Mouse (Mus musculus) limb, embryonic 12.5 days (tissue): Measurements from ENCODE around the gene Smtn. TPM values are rescaled to one million over a fixed set of nuclear protein-coding genes. Genes with fewer than 3 reads are reported as not detected.
A peak's percentile ranks its signal among the peaks of the same experiment; 100 is the strongest.

Experiments
- ATAC-seq: fragments of 200-750 bp; cut with Nextera tagmentation; 2 replicates; pipeline ENCODE4 v1.8.0; 2017; ENCODE audit warnings: low read depth, moderate TSS enrichment; ENCODE audit not compliant: insufficient number of reproducible peaks, insufficient read depth, low FRiP score, low TSS enrichment
- H3K27ac ChIP-seq: fragments of 300-500 bp; sonication (generic); 2 replicates; pipeline ENCODE4 v1.5.1; 2016; ENCODE audit warnings: mild to moderate bottlenecking, moderate library complexity
- H3K27me3 ChIP-seq: fragments of 300-500 bp; sonication (generic); 2 replicates; pipeline ENCODE4 v1.6.1; 2016; ENCODE audit warnings: mild to moderate bottlenecking, moderate library complexity
- H3K36me3 ChIP-seq: fragments of 300-500 bp; sonication (generic); 2 replicates; pipeline ENCODE4 v1.6.1; 2016; ENCODE audit warnings: mild to moderate bottlenecking, moderate library complexity
- H3K4me1 ChIP-seq: fragments of 300-500 bp; sonication (generic); replicated peaks from 2 replicates; pipeline ENCODE4 v1.6.1; 2016
- H3K4me2 ChIP-seq: fragments of 300-500 bp; sonication (generic); 2 replicates; pipeline ENCODE4 v1.6.1; 2016; ENCODE audit warnings: mild to moderate bottlenecking, moderate library complexity
- H3K4me3 ChIP-seq: fragments of 300-500 bp; sonication (generic); replicated peaks from 2 replicates; pipeline ENCODE4 v1.5.1; 2016; ENCODE audit warnings: mild to moderate bottlenecking
- H3K9ac ChIP-seq: fragments of 300-500 bp; sonication (generic); replicated peaks from 2 replicates; pipeline ENCODE4 v1.6.1; 2016; ENCODE audit warnings: mild to moderate bottlenecking, moderate library complexity
- H3K9me3 ChIP-seq: fragments of 300-500 bp; sonication (generic); 2 replicates; pipeline ENCODE4 v1.6.1; 2016; ENCODE audit warnings: mild to moderate bottlenecking, moderate library complexity
- WGBS: fragments of 180-500 bp; shearing (Covaris S2); methylation state at CpG from one replicate; pipeline ENCODE4 v1.1.7; 2016; 5-methylcytosine and 5-hydroxymethylcytosine counted together
- polyA plus RNA-seq: library from polyadenylated mRNA; unstranded; fragments of >200 nt; fragmentation: Nextera tagmentation; extraction: Ambion mirVana; gene quantifications from 2 replicates; pipeline ENCODE4 v1.2.1, GENCODE M21; 2016

Gene Smtn
- polyA plus RNA-seq, 1 experiment from 2014 or later, result 46.4 TPM

- H3K9me3 ChIP-seq, result peaks cover 5% of the 10 kb centered on the region; the same call in 1 of the 2 replicates
- peaks cover 13% of the 10 kb centered on the region for H3K4me1 ChIP-seq
- no peak for ATAC-seq
- H3K9ac ChIP-seq, result no peak overlapping the region
- WGBS, result 85% methylated on average over 6 of the region's 6 CpGs
- H3K36me3 ChIP-seq, result no peaks in the 10 kb centered on the region
- no peak overlapping the region for H3K4me2 ChIP-seq
- H3K27ac ChIP-seq, result no peak overlapping the region
- H3K27me3 ChIP-seq, result no peaks in the 10 kb centered on the region
- no peak overlapping the region for H3K4me3 ChIP-seq
Observed at GRCm38 (mm10) chr11:3572181-3572580, 31.8 kb upstream of the Smtn start.

- WGBS, result 76% methylated on average over 8 of the region's 8 CpGs
- ATAC-seq, result no peak
Observed at GRCm38 (mm10) chr11:3570321-3570720, 29.9 kb upstream of the Smtn start.

GRCm38 (mm10) chr11:3567896-3568295 is 27.5 kb upstream of the Smtn start:
- no peaks in the 10 kb centered on the region for H3K36me3 ChIP-seq
- no peaks in the 10 kb centered on the region for H3K27me3 ChIP-seq
- H3K4me2 ChIP-seq, result no peak overlapping the region
- H3K9ac ChIP-seq, result no peak overlapping the region
- H3K4me1 ChIP-seq, result peaks cover 11% of the 10 kb centered on the region
- no peak for ATAC-seq
- peaks cover 5% of the 10 kb centered on the region; the same call in 1 of the 2 replicates for H3K9me3 ChIP-seq
- WGBS, result 87% methylated on average over 1 of the region's 1 CpGs
- no peak overlapping the region for H3K27ac ChIP-seq
- H3K4me3 ChIP-seq, result no peak overlapping the region

More at GRCm38 (mm10) chr11:3570321-3570720, 29.9 kb upstream of the Smtn start:
- Histone ChIP-seq H3K27ac (no peak overlapping the region), H3K4me2 (no peak overlapping the region), H3K9ac (no peak overlapping the region), H3K9me3 (peaks cover 5% of the 10 kb centered on the region; the same call in 1 of the 2 replicates), H3K27me3 (no peaks in the 10 kb centered on the region), H3K36me3 (no peaks in the 10 kb centered on the region), H3K4me3 (no peak overlapping the region), H3K4me1 (peaks cover 13% of the 10 kb centered on the region)

GRCm38 (mm10) chr11:3566018-3566417 is 25.6 kb upstream of the Smtn start:
- Histone ChIP-seq H3K4me2 (no peak overlapping the region), H3K27me3 (no peaks in the 10 kb centered on the region), H3K36me3 (no peaks in the 10 kb centered on the region), H3K27ac (no peak overlapping the region), H3K9ac (no peak overlapping the region), H3K9me3 (no peaks in the 10 kb centered on the region), H3K4me1 (peaks cover 7% of the 10 kb centered on the region; the same call in 1 of the 2 replicates), H3K4me3 (no peak overlapping the region)
- no peak for ATAC-seq
- 94% methylated on average over 4 of the region's 4 CpGs for WGBS

- no peak overlapping the region for H3K4me2 ChIP-seq
- H3K27ac ChIP-seq, result 0 out of 2 replicates have a peak overlapping the region, but pooled peaks have one; percentile 70
- no peak overlapping the region for H3K4me3 ChIP-seq
- H3K36me3 ChIP-seq, result no peaks in the 10 kb centered on the region
- no peaks in the 10 kb centered on the region for H3K9me3 ChIP-seq
- H3K4me1 ChIP-seq, result peaks cover 7% of the 10 kb centered on the region; the same call in 1 of the 2 replicates
- ATAC-seq, result no peak
- H3K27me3 ChIP-seq, result no peaks in the 10 kb centered on the region
- 56% methylated on average over 7 of the region's 7 CpGs for WGBS
- H3K9ac ChIP-seq, result no peak overlapping the region
Observed at GRCm38 (mm10) chr11:3564451-3564850, 24.0 kb upstream of the Smtn start.

- Histone ChIP-seq H3K4me1 (peaks cover 7% of the 10 kb centered on the region; the same call in 1 of the 2 replicates), H3K4me3 (no peak overlapping the region), H3K27ac (0 out of 2 replicates have a peak overlapping the region, but pooled peaks have one; percentile 9), H3K27me3 (no peaks in the 10 kb centered on the region), H3K9me3 (no peaks in the 10 kb centered on the region), H3K4me2 (no peak overlapping the region), H3K36me3 (no peaks in the 10 kb centered on the region), H3K9ac (no peak overlapping the region)
- ATAC-seq, result no peak
- WGBS, result 92% methylated on average over 6 of the region's 6 CpGs
Observed at GRCm38 (mm10) chr11:3563853-3564252, 23.4 kb upstream of the Smtn start.

- H3K27me3 ChIP-seq, result no peaks in the 10 kb centered on the region
- no peak overlapping the region for H3K4me3 ChIP-seq
- H3K4me1 ChIP-seq, result peaks cover 7% of the 10 kb centered on the region; the same call in 1 of the 2 replicates
- 84% methylated on average over 5 of the region's 5 CpGs for WGBS
- H3K36me3 ChIP-seq, result no peaks in the 10 kb centered on the region
- 0 out of 2 replicates have a peak, but pooled peaks cover 6% of the 10 kb centered on the region for H3K9me3 ChIP-seq
- H3K27ac ChIP-seq, result no peak overlapping the region
- no peak overlapping the region for H3K4me2 ChIP-seq
- no peak for ATAC-seq
- H3K9ac ChIP-seq, result no peak overlapping the region
Observed at GRCm38 (mm10) chr11:3560202-3560601, 19.8 kb upstream of the Smtn start.

GRCm38 (mm10) chr11:3557852-3558251 is 17.4 kb upstream of the Smtn start:
- Histone ChIP-seq H3K4me2 (no peak overlapping the region), H3K27ac (no peak overlapping the region), H3K4me3 (no peak overlapping the region), H3K27me3 (no peaks in the 10 kb centered on the region), H3K4me1 (no peaks in the 10 kb centered on the region), H3K36me3 (no peaks in the 10 kb centered on the region), H3K9me3 (0 out of 2 replicates have a peak, but pooled peaks cover 6% of the 10 kb centered on the region), H3K9ac (no peak overlapping the region)
- no peak for ATAC-seq
- WGBS, result 73% methylated on average over 3 of the region's 3 CpGs

- Histone ChIP-seq H3K9ac (no peak overlapping the region), H3K4me2 (no peak overlapping the region), H3K9me3 (0 out of 2 replicates have a peak, but pooled peaks cover 6% of the 10 kb centered on the region), H3K4me1 (no peaks in the 10 kb centered on the region), H3K27me3 (no peaks in the 10 kb centered on the region), H3K4me3 (no peak overlapping the region), H3K36me3 (no peaks in the 10 kb centered on the region), H3K27ac (no peak overlapping the region)
- ATAC-seq, result no peak
- WGBS, result 84% methylated on average over 4 of the region's 4 CpGs
Observed at GRCm38 (mm10) chr11:3554976-3555375, 14.6 kb upstream of the Smtn start.

- H3K27me3 ChIP-seq, result no peaks in the 10 kb centered on the region
- no peak overlapping the region for H3K9ac ChIP-seq
- no peak overlapping the region for H3K27ac ChIP-seq
- H3K4me1 ChIP-seq, result peaks cover 11% of the 10 kb centered on the region; the same call in 1 of the 2 replicates
- no peaks in the 10 kb centered on the region for H3K36me3 ChIP-seq
- no peak overlapping the region for H3K4me2 ChIP-seq
- 90% methylated on average over 5 of the region's 5 CpGs for WGBS
- 0 out of 2 replicates have a peak, but pooled peaks cover under 1% of the 10 kb centered on the region for H3K9me3 ChIP-seq
- no peak overlapping the region for H3K4me3 ChIP-seq
- ATAC-seq, result no peak
Observed at GRCm38 (mm10) chr11:3549791-3550190, 9.4 kb upstream of the Smtn start.

- H3K9ac ChIP-seq, result no peak overlapping the region
- H3K27me3 ChIP-seq, result no peaks in the 10 kb centered on the region
- no peak overlapping the region for H3K27ac ChIP-seq
- H3K36me3 ChIP-seq, result no peaks in the 10 kb centered on the region
- H3K9me3 ChIP-seq, result peaks cover 6% of the 10 kb centered on the region; the same call in 1 of the 2 replicates
- WGBS, result 69% methylated on average over 3 of the region's 3 CpGs
- H3K4me1 ChIP-seq, result peaks cover 11% of the 10 kb centered on the region; the same call in 1 of the 2 replicates
- no peak for ATAC-seq
- H3K4me2 ChIP-seq, result no peak overlapping the region
- no peak overlapping the region for H3K4me3 ChIP-seq
Observed at GRCm38 (mm10) chr11:3548564-3549295, 8.3 kb upstream of the Smtn start.
